Mouse (Mus musculus) lung, embryonic 14.5 days (tissue): ENCODE data around the gene Gm28048. TPM values are rescaled to one million over a fixed set of nuclear protein-coding genes. Genes with fewer than 3 reads are reported as not detected.

Source experiments
- ATAC-seq: fragments of 200-750 bp; cut with Nextera tagmentation; 2 replicates; pipeline ENCODE4 v1.8.0; 2017; ENCODE audit warnings: mild to moderate bottlenecking, moderate TSS enrichment, moderate library complexity; ENCODE audit not compliant: insufficient read depth
- DNase-seq: peaks from one replicate; pipeline ENCODE4 v3.0.0-alpha.2; 2015
- H3K27ac ChIP-seq: fragments of 300-500 bp; sonication (generic); 2 replicates; pipeline ENCODE4 v1.5.1; 2014; ENCODE audit warnings: low read depth, mild to moderate bottlenecking, moderate library complexity
- H3K27me3 ChIP-seq: fragments of 300-500 bp; sonication (generic); 2 replicates; pipeline ENCODE4 v1.6.1; 2014; ENCODE audit warnings: low read length, control low read depth; ENCODE audit not compliant: insufficient read depth
- H3K36me3 ChIP-seq: fragments of 300-500 bp; sonication (generic); 2 replicates; pipeline ENCODE4 v1.6.1; 2014; ENCODE audit warnings: control low read depth; ENCODE audit not compliant: insufficient read depth
- H3K4me1 ChIP-seq: fragments of 300-500 bp; sonication (generic); 2 replicates; pipeline ENCODE4 v1.6.1; 2014; ENCODE audit warnings: antibody characterized with exemption, control low read depth; ENCODE audit not compliant: insufficient read depth
- H3K4me2 ChIP-seq: fragments of 300-500 bp; sonication (generic); 2 replicates; pipeline ENCODE4 v1.6.1; 2014; ENCODE audit warnings: mild to moderate bottlenecking
- H3K4me3 ChIP-seq: fragments of 300-500 bp; sonication (generic); 2 replicates; pipeline ENCODE4 v1.5.1; 2014; ENCODE audit warnings: low read depth, low read length
- H3K9ac ChIP-seq: fragments of 300-500 bp; sonication (generic); 2 replicates; pipeline ENCODE4 v1.6.1; 2014
- H3K9me3 ChIP-seq: fragments of 300-500 bp; sonication (generic); 2 replicates; pipeline ENCODE4 v1.6.1; 2016; ENCODE audit warnings: low read depth, low read length, control low read depth
- CTCF ChIP-seq: IDR thresholded peaks from 2 replicates; pipeline ENCODE4 v1.5.1; 2016; ENCODE audit warnings: antibody characterized with exemption, low read depth
- WGBS: fragments of 180-500 bp; shearing (Covaris S2); extraction: QIAGEN DNeasy Blood & Tissue Kit; methylation state at CpG from one replicate; pipeline ENCODE4 v1.1.7; 2014; 5-methylcytosine and 5-hydroxymethylcytosine counted together
- polyA plus RNA-seq: library from polyadenylated mRNA; unstranded; fragments of >200 nt; fragmentation: Nextera tagmentation; extraction: Ambion mirVana; gene quantifications from 2 replicates; pipeline ENCODE4 v1.2.1, GENCODE M21; 2014

Gm28048 gene
- polyA plus RNA-seq, 1 experiment from 2014 or later, result 15.3 TPM

- WGBS, result 60% methylated on average over 1 of the region's 1 CpGs
- DNase-seq, result no peak
- Histone ChIP-seq H3K27me3 (no peaks in the 10 kb centered on the region), H3K4me2 (no peak overlapping the region), H3K4me3 (no peak overlapping the region), H3K4me1 (0 out of 2 replicates have a peak, but pooled peaks cover 5% of the 10 kb centered on the region), H3K9ac (no peak overlapping the region), H3K27ac (no peak overlapping the region), H3K36me3 (peaks cover 30% of the 10 kb centered on the region; the same call in 1 of the 2 replicates), H3K9me3 (0 out of 2 replicates have a peak, but pooled peaks cover 2% of the 10 kb centered on the region)
- TF ChIP-seq CTCF, result no peak
- no peak for ATAC-seq
Measured at GRCm38 (mm10) chr11:22978711-22979110, 3.2 kb downstream of the Gm28048 start.

- Histone ChIP-seq H3K4me2 (no peak overlapping the region), H3K36me3 (peaks cover 30% of the 10 kb centered on the region; the same call in 1 of the 2 replicates), H3K27ac (no peak overlapping the region), H3K4me3 (no peak overlapping the region), H3K27me3 (no peaks in the 10 kb centered on the region), H3K9ac (no peak overlapping the region), H3K9me3 (0 out of 2 replicates have a peak, but pooled peaks cover 5% of the 10 kb centered on the region), H3K4me1 (0 out of 2 replicates have a peak, but pooled peaks cover 5% of the 10 kb centered on the region)
- no peak for TF ChIP-seq CTCF
- 88% methylated on average over 3 of the region's 3 CpGs for WGBS
- ATAC-seq, result no peak
- no peak for DNase-seq
Measured at GRCm38 (mm10) chr11:22978215-22978614, 3.7 kb downstream of the Gm28048 start.

- peak overlapping the region; percentile 70 for H3K4me2 ChIP-seq
- peak overlapping the region; percentile 54 for H3K9ac ChIP-seq
- H3K4me3 ChIP-seq, result peak overlapping the region; percentile 56
- peaks cover 30% of the 10 kb centered on the region; the same call in 1 of the 2 replicates for H3K36me3 ChIP-seq
- 0 out of 2 replicates have a peak overlapping the region, but pooled peaks have one; percentile 75 for H3K27ac ChIP-seq
- TF ChIP-seq CTCF, result no peak
- H3K4me1 ChIP-seq, result no peaks in the 10 kb centered on the region
- DNase-seq, result peak; percentile 30
- H3K27me3 ChIP-seq, result no peaks in the 10 kb centered on the region
- WGBS, result 44% methylated on average over 14 of the region's 14 CpGs
- H3K9me3 ChIP-seq, result peaks cover 28% of the 10 kb centered on the region; the same call in 1 of the 2 replicates
- ATAC-seq, result no peak
Measured at GRCm38 (mm10) chr11:22973599-22973998, 8.3 kb downstream of the Gm28048 start.

- Histone ChIP-seq H3K27ac (peak overlapping the region; percentile 88), H3K4me1 (no peaks in the 10 kb centered on the region), H3K27me3 (no peaks in the 10 kb centered on the region), H3K9ac (peak overlapping the region; percentile 56), H3K36me3 (peaks cover 25% of the 10 kb centered on the region; the same call in 1 of the 2 replicates), H3K9me3 (peaks cover 28% of the 10 kb centered on the region; the same call in 1 of the 2 replicates), H3K4me3 (peak overlapping the region; percentile 56), H3K4me2 (peak overlapping the region; percentile 78)
- DNase-seq (peak; percentile 86), ATAC-seq (peak; percentile 77)
- WGBS, result 43% methylated on average over 41 of the region's 46 CpGs
- no peak for TF ChIP-seq CTCF
Measured at GRCm38 (mm10) chr11:22972746-22973526, 9.0 kb downstream of the Gm28048 start.

GRCm38 (mm10) chr11:22971835-22972709, 9.8 kb downstream of the Gm28048 start, which contains the start of gene Zrsr1:
Gene Zrsr1 (plus strand): TSS chr11:22972005.
- WGBS, result 49% methylated on average over 56 of the region's 56 CpGs
- H3K9ac ChIP-seq, result peak within 1 kb of the TSS; percentile 56
- H3K4me2 ChIP-seq, result peak within 1 kb of the TSS; percentile 78
- no peaks in the 10 kb centered on the region for H3K27me3 ChIP-seq
- H3K4me1 ChIP-seq, result no peaks in the 10 kb centered on the region
- DNase-seq (peak; percentile 82), ATAC-seq (peak; percentile 88)
- TF ChIP-seq CTCF, result no peak
- H3K4me3 ChIP-seq, result peak within 1 kb of the TSS; percentile 56
- peaks cover 28% of the 10 kb centered on the region; the same call in 1 of the 2 replicates for H3K9me3 ChIP-seq
- peak within 1 kb of the TSS; percentile 88 for H3K27ac ChIP-seq
- peaks cover 17% of the 10 kb centered on the region; the same call in 1 of the 2 replicates for H3K36me3 ChIP-seq

- Histone ChIP-seq H3K36me3 (peaks cover 12% of the 10 kb centered on the region; the same call in 1 of the 2 replicates), H3K4me1 (no peaks in the 10 kb centered on the region), H3K9ac (no peak overlapping the region), H3K4me3 (no peak overlapping the region), H3K4me2 (no peak overlapping the region), H3K27ac (no peak overlapping the region), H3K9me3 (peaks cover 28% of the 10 kb centered on the region; the same call in 1 of the 2 replicates), H3K27me3 (no peaks in the 10 kb centered on the region)
- no peak for DNase-seq
- 89% methylated on average over 1 of the region's 1 CpGs for WGBS
- ATAC-seq, result no peak
- no peak for TF ChIP-seq CTCF
Measured at GRCm38 (mm10) chr11:22970546-22970945, 11.3 kb downstream of the Gm28048 start.
